Mouse (Mus musculus): ENCODE data around the gene Gpd1l.
A peak's percentile ranks its signal among the peaks of the same experiment; 100 is the strongest.

- TF ChIP-seq POLR2A (IDR thresholded peaks at IDR 0.05; ENCODE audit: insufficient read depth, low read length) (no peak), CTCF (IDR thresholded peaks at IDR 0.05; ENCODE audit: low read depth, low read length) (peak; percentile 8)
These were observed 12.3 kb downstream of the Gpd1l start for GRCm38 (mm10) chr9:114921352-114922081.
